ENCODE assay signal across 20 mouse cellular contexts in the genomic region with DNA sequence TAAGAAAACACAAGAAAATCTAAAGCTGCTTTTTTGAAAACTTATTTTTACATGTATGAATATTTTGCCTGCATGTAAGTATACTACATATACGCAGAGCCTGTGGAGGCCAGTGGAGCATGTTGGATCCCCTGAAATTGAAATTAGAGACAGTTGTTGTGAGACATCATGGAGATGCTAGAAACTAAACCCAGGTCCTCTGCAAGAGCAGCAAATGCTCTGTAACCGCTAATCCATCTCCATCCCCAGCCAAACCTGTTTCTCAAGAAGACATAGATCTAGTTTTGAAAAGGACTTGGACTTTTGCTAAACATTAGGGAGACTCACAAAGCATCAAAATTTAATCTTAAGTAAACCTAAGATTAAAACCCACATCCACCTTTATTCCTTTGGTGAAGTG. TPM values are rescaled to one million over a fixed set of nuclear protein-coding genes. Genes with fewer than 3 reads are reported as not detected.
A peak's percentile ranks its signal among the peaks of the same experiment; 100 is the strongest.
DNase-seq lines count a peak whose midpoint lies in the region; ATAC-seq and TF ChIP-seq lines count a peak whose summit lies in the region.
"Had no signal": no experiment of that assay in that cellular context is flagged by ENCODE, and none has a peak within 500 bp of the region (broad histone marks: within the 10 kb centered on the region; RNA-seq: fewer than 3 reads in every experiment).

No protein-coding gene starts in this region.

- no peaks in the 10 kb centered on the region for H3K36me3 ChIP-seq in kidney, embryonic 15.5 days
- H3K36me3 ChIP-seq in embryonic facial prominence, embryonic 13.5 days, result no peaks in the 10 kb centered on the region
- no peaks in the 10 kb centered on the region for H3K36me3 ChIP-seq in forebrain, embryonic 11.5 days (ENCODE audit: control insufficient read depth, insufficient read depth, low read length)
- H3K36me3 ChIP-seq in limb, embryonic 14.5 days (ENCODE audit: control insufficient read depth, insufficient read depth, low read length), result no peaks in the 10 kb centered on the region
- no peaks in the 10 kb centered on the region for H3K36me3 ChIP-seq in heart, embryonic 12.5 days
- H3K36me3 ChIP-seq: neural tube, embryonic 12.5 days had no signal

- H3K27ac ChIP-seq in kidney, embryonic 15.5 days, result peak overlapping the region; percentile 46
- peak overlapping the region; percentile 80 for H3K27ac ChIP-seq in embryonic facial prominence, embryonic 13.5 days
- H3K27ac ChIP-seq in forebrain, embryonic 11.5 days (ENCODE audit: low read depth, low read length), result peak overlapping the region; percentile 44
- H3K27ac ChIP-seq in limb, embryonic 14.5 days (replicated peaks; ENCODE audit: low read depth, low read length), result peak overlapping the region; percentile 40; the same call in 1 of the 2 replicates
- H3K27ac ChIP-seq in heart, embryonic 12.5 days (ENCODE audit: poor library complexity, severe bottlenecking), result no peak overlapping the region
- H3K27ac ChIP-seq: heart, adult 2 months; hindbrain, postnatal 0 days; layer of hippocampus, adult 2 months; liver, embryonic 14.5 days; neural tube, embryonic 12.5 days had no signal

- H3K9ac ChIP-seq in kidney, embryonic 15.5 days, result no peak overlapping the region
- no peak overlapping the region for H3K9ac ChIP-seq in embryonic facial prominence, embryonic 13.5 days
- no peak overlapping the region for H3K9ac ChIP-seq in forebrain, embryonic 11.5 days (ENCODE audit: low read length)
- no peak overlapping the region for H3K9ac ChIP-seq in limb, embryonic 14.5 days (ENCODE audit: low read depth, low read length, severe bottlenecking)
- H3K9ac ChIP-seq in heart, embryonic 12.5 days, result no peak overlapping the region
- H3K9ac ChIP-seq: liver, embryonic 14.5 days; neural tube, embryonic 12.5 days had no signal

- no peak overlapping the region for H3K4me3 ChIP-seq in kidney, embryonic 15.5 days (replicated peaks)
- H3K4me3 ChIP-seq in embryonic facial prominence, embryonic 13.5 days, result no peak overlapping the region
- H3K4me3 ChIP-seq in forebrain, embryonic 11.5 days (ENCODE audit: low read depth, low read length), result no peak overlapping the region
- H3K4me3 ChIP-seq in limb, embryonic 14.5 days (replicated peaks; ENCODE audit: low read length), result no peak overlapping the region
- H3K4me3 ChIP-seq in heart, embryonic 12.5 days, result no peak overlapping the region
- H3K4me3 ChIP-seq: heart, adult 2 months; layer of hippocampus, adult 2 months; neural tube, embryonic 12.5 days had no signal

- no peaks in the 10 kb centered on the region for H3K9me3 ChIP-seq in kidney, embryonic 15.5 days (replicated peaks)
- no peaks in the 10 kb centered on the region for H3K9me3 ChIP-seq in embryonic facial prominence, embryonic 13.5 days
- no peaks in the 10 kb centered on the region for H3K9me3 ChIP-seq in forebrain, embryonic 11.5 days (ENCODE audit: control insufficient read depth, low read length)
- H3K9me3 ChIP-seq in limb, embryonic 14.5 days (ENCODE audit: control insufficient read depth, low read length), result no peaks in the 10 kb centered on the region
- no peaks in the 10 kb centered on the region for H3K9me3 ChIP-seq in heart, embryonic 12.5 days (replicated peaks)
- H3K9me3 ChIP-seq: neural tube, embryonic 12.5 days had no signal

- ATAC-seq in kidney, embryonic 15.5 days (replicated peaks; ENCODE audit: low FRiP score), result no peak
- no peak for ATAC-seq in embryonic facial prominence, embryonic 13.5 days (ENCODE audit: insufficient number of reproducible peaks, insufficient read depth, low FRiP score, low TSS enrichment, low read depth)
- ATAC-seq in forebrain, embryonic 11.5 days (replicated peaks; ENCODE audit: low FRiP score), result no peak
- no peak for ATAC-seq in limb, embryonic 14.5 days (ENCODE audit: low FRiP score, low read depth)
- ATAC-seq in heart, embryonic 12.5 days (ENCODE audit: insufficient number of reproducible peaks, low FRiP score), result no peak
- ATAC-seq: CD4-positive, CD25-positive, alpha-beta regulatory T cell, adult 4 months had no signal

- H3K4me1 ChIP-seq in kidney, embryonic 15.5 days, result peaks cover 23% of the 10 kb centered on the region
- peaks cover 68% of the 10 kb centered on the region for H3K4me1 ChIP-seq in embryonic facial prominence, embryonic 13.5 days
- peaks cover 11% of the 10 kb centered on the region for H3K4me1 ChIP-seq in forebrain, embryonic 11.5 days (replicated peaks; ENCODE audit: control insufficient read depth, insufficient read depth, low read length)
- H3K4me1 ChIP-seq in limb, embryonic 14.5 days (ENCODE audit: control insufficient read depth, insufficient read depth, low read length), result peaks cover 56% of the 10 kb centered on the region
- peaks cover 9% of the 10 kb centered on the region; the same call in 1 of the 2 replicates for H3K4me1 ChIP-seq in heart, embryonic 12.5 days (replicated peaks)

- DNase-seq in kidney, postnatal 14 days, result no peak
- no peak for DNase-seq in forebrain, embryonic 11.5 days (ENCODE audit: low spot score)
- DNase-seq in limb, embryonic 14.5 days (ENCODE audit: low spot score), result no peak
- DNase-seq in thymus, adult 18-20 months, result no peak
- DNase-seq: adrenal gland, adult 2 months; cerebellum, adult 11 months; cerebellum, postnatal 36 days; heart, adult 2 months; heart, postnatal 10 days; kidney, adult 9 months; lung, postnatal 14 days; right cerebral cortex, postnatal 14 days had no signal

- TF ChIP-seq POLR2A in limb, embryonic 14.5 days (IDR thresholded peaks at IDR 0.05; ENCODE audit: borderline replicate concordance, extremely low read depth, insufficient read depth, insufficient read length), result no peak

- 79% methylated on average over 2 of the region's 2 CpGs for WGBS in kidney, embryonic 15.5 days
- 52% methylated on average over 2 of the region's 2 CpGs for WGBS in embryonic facial prominence, embryonic 13.5 days
- 34% methylated on average over 2 of the region's 2 CpGs for WGBS in forebrain, embryonic 11.5 days
- WGBS in limb, embryonic 14.5 days, result 76% methylated on average over 2 of the region's 2 CpGs
- 81% methylated on average over 2 of the region's 2 CpGs for WGBS in heart, embryonic 12.5 days

- no peak overlapping the region for H3K4me2 ChIP-seq in kidney, embryonic 15.5 days
- no peak overlapping the region for H3K4me2 ChIP-seq in embryonic facial prominence, embryonic 13.5 days
- no peak overlapping the region; the same call in 1 of the 2 replicates for H3K4me2 ChIP-seq in forebrain, embryonic 11.5 days (ENCODE audit: low read depth, low read length, severe bottlenecking)
- no peak overlapping the region for H3K4me2 ChIP-seq in limb, embryonic 14.5 days (replicated peaks; ENCODE audit: low read depth, low read length, severe bottlenecking)
- H3K4me2 ChIP-seq in heart, embryonic 12.5 days, result no peak overlapping the region
- H3K4me2 ChIP-seq: neural tube, embryonic 12.5 days had no signal

- no peaks in the 10 kb centered on the region for H3K27me3 ChIP-seq in kidney, embryonic 15.5 days
- no peaks in the 10 kb centered on the region for H3K27me3 ChIP-seq in embryonic facial prominence, embryonic 13.5 days
- H3K27me3 ChIP-seq in forebrain, embryonic 11.5 days (ENCODE audit: control insufficient read depth, insufficient read depth, low read length), result no peaks in the 10 kb centered on the region
- H3K27me3 ChIP-seq in limb, embryonic 14.5 days (ENCODE audit: control insufficient read depth, insufficient read depth, low read length), result no peaks in the 10 kb centered on the region
- no peaks in the 10 kb centered on the region for H3K27me3 ChIP-seq in heart, embryonic 12.5 days (replicated peaks)
- H3K27me3 ChIP-seq: neural tube, embryonic 12.5 days had no signal

RNA-seq across cellular contexts. Expression of gene Thbs1, which starts 49.3 kb away (rescaled TPM):
- polyA plus RNA-seq in kidney, embryonic 15.5 days (2015; fragmentation: Nextera tagmentation; extraction: Ambion mirVana), result 35.1 and 38.3 TPM in 2 replicates
- 71.1 and 81.6 TPM in 2 replicates for polyA plus RNA-seq in embryonic facial prominence, embryonic 13.5 days (2015; fragmentation: Nextera tagmentation; extraction: Ambion mirVana)
- 61.2 and 63.4 TPM in 2 replicates for polyA plus RNA-seq in forebrain, embryonic 11.5 days (2014; fragmentation: Nextera tagmentation; extraction: Ambion mirVana)
- polyA plus RNA-seq in limb, embryonic 14.5 days (2012; rRNA removed), result 86.2 and 103 TPM in 2 replicates
- 99.4 and 108 TPM in 2 replicates for polyA plus RNA-seq in limb, embryonic 14.5 days (2014; fragmentation: Nextera tagmentation; extraction: Ambion mirVana)
- polyA plus RNA-seq in heart, embryonic 12.5 days (2016; fragmentation: Nextera tagmentation; extraction: Ambion mirVana), result 110 and 117 TPM in 2 replicates
